Mouse (Mus musculus) inflammation-experienced regulatory T-cells, adult 6 months (primary cell): ENCODE data around the gene Grasp. TPM values are rescaled to one million over a fixed set of nuclear protein-coding genes. Genes with fewer than 3 reads are reported as not detected.

Experiments used
- ATAC-seq: one replicate; pipeline ENCODE4 v1.8.0; 2017
- polyA plus RNA-seq, 3 experiments: library from polyadenylated mRNA; unstranded; fragments of 100-300 nt; shearing (Covaris generic); gene quantifications; one replicate each; pipeline ENCODE4 v1.2.1; 2017

Gene Grasp
- polyA plus RNA-seq, 3 experiments from 2014 or later = 0.18 to 0.50 (median 0.28) TPM

DNA sequence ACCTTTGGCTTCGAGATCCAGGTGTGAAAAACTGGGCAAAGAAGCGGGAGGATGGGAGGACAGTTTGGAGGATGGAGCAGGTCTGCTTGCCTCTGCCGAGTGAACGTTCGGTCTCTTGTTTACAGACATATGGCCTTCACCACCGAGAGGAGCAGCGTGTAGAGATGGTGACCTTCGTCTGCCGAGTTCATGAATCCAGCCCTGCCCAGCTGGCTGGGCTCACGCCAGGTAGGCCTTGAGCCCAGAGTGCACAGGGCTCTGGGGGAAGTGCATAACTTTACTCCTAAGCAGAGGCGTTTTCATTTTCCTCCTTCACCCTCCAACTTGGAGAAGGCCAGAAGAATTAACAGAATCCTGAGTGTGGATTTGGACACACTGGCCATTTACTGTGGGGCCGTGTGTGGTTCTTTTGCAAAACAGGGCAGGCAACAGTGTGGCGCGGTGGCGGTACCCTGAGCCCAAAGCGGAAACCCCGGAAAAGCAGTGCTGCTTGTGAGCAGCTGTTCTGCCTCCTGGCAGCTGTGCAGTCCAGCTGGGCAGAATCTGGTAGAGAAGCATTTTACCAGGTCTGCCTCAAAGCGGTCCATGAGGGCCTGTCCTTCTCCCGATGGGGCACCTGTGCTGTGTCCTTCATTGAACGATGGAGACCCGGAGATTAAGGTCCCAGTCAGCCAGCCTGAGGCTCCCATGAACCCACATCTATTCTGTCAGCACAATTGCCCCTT is 5.0 kb downstream of the Grasp start:
- no peak for ATAC-seq

DNA sequence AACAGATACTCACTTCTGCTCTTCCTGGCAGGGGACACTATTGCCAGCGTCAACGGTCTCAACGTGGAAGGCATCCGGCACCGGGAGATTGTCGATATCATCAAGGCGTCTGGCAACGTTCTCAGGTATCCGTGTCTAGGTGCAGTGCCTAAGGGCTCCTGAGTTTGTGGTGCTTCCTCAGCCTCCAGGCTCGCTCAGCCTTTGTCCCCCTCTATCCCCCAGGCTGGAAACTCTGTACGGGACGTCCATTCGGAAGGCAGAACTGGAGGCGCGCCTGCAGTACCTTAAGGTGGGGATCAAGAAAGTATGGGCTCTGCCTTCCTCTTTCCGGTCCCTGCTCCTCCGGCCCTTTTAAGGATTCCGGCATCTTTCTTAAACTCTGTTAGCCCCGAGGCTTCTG is 6.5 kb downstream of the Grasp start:
- ATAC-seq = no peak

DNA sequence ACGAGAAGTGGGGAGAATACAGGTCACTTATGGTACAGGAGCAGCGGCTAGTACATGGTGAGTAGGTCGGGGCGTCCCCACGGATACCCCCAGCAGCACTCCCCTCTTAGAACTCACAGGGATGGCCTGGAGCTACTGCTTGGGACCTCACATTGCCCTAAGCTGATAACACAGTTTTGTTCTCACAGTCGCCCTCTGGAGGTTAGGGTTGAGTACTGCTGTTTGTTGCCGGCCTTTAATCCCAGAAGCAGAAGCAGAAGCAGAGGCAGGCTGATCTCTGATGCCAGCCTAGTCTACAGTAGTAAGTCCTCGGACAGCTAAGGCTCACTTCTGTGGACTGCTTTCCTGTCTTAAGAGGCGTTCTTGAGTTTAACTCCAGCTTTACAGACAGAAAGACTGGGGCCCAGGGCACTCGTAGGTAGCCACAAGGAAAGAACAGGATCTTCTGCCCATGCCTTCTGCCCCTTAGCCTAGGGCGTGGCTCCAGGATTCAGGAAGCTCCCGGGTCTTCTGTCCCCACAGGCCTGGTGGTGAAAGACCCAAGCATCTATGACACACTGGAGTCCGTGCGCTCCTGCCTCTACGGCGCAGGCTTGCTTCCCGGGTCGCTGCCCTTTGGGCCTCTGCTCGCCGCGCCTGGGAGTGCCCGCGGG is 7.1 kb downstream of the Grasp start:
- peak; percentile 61 for ATAC-seq

DNA sequence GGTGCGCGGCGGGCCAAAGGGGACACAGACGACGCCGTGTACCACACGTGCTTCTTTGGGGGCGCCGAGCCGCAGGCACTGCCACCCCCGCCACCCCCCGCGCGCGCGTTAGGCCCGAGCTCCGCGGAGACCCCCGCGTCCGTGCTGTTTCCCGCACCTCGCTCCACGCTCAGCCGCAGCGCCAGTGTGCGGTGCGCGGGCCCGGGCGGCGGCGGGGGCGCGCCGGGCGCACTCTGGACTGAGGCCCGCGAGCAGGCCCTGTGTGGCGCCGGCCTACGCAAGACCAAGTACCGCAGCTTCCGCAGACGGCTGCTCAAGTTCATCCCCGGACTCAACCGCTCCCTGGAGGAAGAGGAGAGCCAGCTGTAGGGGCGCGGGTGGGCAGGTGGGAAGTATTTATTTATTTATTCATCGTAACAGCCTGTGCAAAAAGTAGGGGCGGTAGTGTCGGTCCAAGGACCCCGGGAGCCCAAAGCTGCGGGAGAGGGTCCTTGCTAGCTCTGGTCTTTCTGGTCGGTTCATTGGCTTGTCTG is 7.7 kb downstream of the Grasp start:
- ATAC-seq = no peak

DNA sequence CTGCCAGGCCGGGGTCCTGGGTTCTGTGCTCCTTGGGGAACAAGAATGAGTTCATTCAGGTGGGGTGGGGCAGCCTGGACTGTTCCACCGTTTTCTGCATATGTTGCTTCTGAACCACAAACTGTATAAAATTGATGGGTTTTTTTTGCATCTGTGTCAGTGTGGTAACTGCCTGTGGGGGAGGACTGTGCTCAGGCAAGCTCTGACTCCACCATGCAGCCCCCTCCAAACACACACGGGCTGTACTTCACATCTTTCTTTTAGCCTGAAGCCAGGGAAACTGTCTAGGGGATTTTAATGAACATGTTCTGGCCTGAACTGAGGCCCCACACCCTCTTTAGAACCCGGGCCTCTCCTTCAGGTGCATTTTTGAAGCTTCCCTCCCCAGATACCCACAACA is 8.6 kb downstream of the Grasp start:
- ATAC-seq = no peak

DNA sequence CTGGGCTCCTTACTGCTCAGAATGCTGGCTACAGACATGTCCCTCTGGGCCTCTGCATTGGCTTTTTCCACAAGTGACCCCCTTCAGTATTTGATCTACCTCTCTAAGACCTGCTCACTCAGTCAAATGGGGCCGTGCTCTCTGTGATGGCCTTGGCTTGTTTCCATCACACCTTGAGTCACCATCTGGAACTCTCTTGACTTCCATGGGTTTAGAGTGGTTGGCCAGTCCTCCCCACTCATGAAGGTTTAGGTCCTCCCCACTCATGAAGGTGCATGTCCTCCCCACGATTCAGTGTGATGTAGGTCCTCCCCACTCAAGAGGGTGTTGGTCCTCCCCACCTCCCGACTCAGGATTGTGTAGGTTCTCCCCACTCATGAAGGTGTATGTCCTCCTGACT is 9.2 kb downstream of the Grasp start:
- ATAC-seq = no peak

DNA sequence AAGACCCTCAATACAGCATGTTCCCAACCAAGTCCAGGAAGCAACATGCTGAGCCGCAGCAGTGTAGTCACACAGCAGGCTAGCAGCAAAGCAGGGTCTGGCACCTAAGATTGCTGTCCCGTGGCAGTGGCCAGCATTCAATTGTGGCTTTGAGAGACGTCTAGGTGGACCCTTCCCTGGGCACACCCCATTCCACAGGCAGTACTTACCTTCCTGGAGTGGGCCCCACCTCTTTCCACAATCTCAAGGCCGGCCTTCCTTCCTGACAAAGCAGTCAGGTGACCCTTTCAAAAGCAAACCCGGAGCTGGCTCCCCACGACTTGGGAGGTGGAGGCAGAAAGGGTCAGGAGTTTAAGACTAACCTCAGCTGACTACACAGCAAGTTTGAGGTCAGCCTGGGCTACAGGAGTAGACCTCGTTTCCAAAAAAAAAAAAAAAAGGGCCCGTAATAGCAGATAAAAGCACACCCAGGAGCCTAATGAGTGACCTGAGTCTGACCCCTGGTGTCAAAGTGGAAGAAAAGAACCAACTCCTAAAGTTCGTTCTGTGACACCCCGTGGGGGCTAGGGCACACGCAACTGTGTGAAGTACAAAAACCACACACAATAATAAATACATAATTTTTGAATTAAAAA is 9.8 kb downstream of the Grasp start:
- ATAC-seq = no peak

DNA sequence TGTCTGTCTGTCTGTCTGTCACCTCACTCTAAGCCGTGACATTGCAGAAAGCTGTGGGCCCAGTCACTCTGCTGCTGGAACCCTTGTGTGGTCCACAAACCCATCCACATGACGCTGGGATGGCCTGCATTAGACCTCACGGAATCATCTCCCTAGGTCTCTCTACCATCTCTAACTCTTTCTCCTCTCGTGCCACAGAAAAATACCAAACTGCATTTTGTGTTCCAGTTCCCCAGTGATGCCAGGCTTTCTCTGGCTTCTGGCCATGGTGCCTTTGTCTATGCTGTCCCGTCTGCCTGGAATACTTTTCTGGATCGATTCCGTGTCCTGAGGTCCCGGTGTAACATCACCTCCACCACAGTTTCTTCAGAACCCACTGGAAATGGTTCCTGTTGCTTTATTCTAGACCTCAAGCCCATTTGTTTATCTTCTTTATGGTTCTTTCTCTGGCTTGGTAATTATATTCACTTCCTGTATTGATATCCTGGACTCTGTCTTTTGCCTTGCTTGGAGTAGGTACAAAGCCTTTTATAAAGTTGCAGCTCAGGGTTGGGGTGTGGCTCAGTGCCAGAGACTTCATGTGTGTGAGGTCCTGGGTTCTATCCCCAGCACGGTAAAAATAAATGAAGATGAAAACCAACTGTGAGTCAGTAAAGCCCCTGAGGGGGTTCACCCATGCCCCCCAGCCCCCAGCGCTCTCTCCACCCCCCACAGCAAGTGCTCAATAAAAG is 10.8 kb downstream of the Grasp start:
- ATAC-seq = no peak

DNA sequence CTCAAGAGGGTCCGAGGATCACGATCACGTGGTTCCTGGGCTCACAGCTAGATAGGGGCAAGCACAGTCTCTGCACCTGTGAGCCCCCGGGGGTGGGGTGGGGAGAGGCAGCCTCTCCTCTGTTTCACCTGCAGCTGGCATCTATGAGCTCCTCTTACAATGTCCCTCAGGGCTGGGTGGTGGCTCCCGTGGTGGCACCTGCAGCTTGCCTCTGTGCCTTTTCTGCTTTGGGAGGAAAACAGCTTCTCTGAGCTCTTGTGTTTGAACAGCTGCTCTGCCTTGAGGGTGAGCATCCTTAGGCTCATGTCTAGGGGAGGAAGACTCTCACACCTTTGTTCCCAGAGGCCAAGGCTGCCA is 11.3 kb downstream of the Grasp start:
- no peak for ATAC-seq

DNA sequence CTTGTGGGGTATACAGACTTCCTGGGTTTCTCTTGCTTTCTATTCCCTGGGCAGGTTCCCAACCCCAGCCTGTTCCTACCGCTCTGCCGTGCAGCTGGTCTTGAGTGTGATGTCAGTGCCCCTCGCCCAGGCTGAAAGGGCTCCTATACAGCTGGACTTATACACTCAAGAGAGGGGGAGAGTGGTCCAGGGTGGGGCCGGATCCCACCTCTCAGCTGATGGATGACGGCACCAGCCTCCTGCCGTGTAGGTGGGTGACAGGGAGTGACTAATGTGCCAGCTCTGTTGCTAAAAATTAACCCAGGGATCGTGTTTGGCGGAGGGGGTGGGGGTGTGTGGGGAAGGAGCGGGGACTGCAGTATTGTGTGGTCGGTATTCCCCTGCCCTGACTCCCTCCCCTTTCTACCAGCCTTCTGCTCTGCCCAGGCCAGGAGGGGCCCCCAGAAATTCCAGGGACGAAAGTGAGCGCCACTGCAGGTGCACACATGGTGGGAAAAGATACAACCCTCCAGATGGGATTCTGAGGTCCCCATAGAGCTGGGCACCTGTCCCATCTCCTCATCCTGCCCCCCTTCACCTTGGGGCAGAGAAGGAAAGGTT is 11.8 kb downstream of the Grasp start:
- no peak for ATAC-seq

DNA sequence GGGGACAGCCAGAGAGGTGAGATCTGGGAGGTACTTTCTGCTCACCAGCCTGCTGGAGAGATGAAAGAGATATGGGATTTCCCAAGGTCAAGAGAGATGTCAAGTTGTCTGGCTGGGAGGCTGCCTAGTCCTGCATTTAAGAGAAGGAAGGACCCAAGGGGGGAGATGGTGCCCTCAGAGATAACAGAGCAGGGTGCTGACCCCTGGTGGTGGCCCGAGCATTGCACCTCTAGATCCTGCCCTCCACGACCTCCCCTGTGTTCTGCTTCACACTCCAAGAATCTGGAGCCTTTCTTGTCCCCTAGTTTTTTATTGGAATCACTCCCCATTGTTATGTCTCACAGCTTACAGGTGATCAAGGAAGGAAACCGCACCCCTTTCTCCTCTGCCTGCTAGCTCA is 12.9 kb downstream of the Grasp start:
- ATAC-seq = peak; percentile 51

DNA sequence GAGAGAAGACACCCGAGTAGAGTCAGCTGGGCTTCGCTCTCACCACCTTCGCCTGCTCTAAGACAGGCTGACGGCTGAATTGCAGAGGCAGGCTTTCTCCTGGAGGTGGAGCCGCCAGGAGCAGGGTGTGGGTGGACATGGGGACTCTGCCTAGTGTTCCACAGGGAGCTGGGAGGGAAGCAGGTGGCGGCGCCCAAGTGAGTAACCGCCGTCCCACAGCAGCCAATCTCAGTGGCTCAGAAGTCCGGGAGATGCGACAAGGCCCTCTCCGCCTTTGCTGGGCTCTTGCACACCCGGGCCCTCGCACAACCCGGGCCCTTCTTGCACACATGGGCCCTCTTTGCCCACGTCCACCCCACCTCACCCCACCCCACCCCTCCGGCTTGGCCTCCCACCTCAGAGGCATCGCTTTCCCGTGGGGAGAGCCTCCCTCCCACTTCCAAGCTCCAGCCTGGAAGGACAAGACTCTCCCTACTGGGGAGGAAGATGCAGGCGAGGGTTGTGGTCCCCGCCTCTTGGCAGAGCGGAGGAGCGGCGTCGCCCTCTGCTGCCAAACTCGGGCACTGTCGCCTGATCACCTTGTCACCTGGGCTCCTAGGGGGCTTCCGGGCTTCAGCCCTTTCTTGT is 15.0 kb downstream of the Grasp start:
- ATAC-seq = peak; percentile 33

DNA sequence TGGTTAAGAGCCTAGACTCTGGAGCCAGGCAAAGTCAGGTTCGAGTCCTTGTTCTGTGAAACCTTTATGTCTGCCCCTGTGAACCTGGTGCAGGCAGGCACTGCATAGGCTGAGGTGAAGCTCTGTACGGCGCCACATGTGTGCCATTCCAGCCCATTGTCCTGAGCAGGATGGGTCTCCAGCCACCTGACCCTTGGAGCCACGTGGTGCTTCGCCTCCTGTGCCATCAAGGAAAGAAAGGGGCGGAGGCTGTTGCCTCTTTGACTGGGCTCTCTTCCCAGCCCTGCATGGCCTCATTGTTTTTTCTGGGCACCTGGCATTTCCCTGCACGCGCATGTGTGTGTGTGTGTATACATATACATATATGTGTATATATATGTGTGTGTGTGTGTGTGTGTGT is 15.8 kb downstream of the Grasp start:
- ATAC-seq = no peak

DNA sequence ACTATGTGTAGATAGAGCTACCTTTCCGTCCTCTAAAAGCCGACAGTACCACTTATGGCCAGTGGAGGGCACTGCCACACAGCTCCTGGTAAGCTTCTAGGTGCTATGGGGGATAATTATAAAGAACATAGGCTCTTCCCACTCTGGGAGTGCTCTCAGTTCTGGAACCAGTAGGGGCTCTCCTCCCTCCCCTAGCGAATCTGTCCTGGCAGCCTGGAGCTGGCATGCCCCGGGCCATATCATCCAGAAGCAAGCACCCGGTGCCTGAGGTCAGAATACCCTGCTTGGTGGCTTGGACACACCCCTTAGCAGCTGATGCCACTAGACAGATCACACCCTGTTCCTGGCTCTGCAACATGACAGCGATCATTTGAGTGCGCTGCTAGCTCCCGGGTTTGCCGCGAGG is 16.8 kb downstream of the Grasp start:
- ATAC-seq = peak; percentile 87

DNA sequence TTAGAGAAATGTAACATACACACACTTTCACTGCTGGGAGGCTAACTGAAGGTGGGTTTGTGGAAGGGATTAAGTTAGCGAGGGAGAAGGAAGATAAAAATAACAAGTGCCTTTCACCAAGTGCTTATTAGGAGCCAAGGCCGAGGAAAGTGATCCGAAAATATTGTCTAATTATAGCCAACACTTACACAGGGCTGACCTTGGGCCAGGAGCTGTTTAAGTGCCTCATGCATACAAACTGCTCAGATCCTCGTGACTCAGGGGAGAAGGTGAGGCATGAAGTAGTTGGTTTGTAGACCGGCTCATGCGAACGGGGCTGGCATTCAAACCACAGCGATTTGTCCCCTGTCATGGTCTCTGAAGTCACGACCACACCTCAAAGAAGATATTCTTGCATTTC is 17.2 kb downstream of the Grasp start:
- no peak for ATAC-seq

DNA sequence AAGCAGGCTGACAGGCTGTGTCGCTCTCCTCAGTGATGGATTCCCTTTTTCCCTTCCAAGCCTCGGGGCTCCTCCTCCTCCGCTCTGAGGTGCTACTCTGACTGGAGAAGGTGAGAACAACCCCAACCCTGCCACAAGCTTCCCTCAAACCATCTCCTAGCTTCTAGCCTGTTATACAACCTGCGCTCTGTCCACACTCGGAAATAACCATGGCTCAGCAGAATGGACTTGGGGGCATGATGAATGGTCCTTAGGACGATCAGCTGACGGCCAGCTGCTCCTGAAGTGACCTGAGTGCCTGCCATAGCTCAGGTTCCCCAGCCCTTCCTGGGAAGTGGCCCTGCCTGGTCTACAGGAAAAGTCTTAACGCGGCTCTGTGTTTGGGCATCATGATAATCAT is 17.9 kb downstream of the Grasp start:
- ATAC-seq = no peak

DNA sequence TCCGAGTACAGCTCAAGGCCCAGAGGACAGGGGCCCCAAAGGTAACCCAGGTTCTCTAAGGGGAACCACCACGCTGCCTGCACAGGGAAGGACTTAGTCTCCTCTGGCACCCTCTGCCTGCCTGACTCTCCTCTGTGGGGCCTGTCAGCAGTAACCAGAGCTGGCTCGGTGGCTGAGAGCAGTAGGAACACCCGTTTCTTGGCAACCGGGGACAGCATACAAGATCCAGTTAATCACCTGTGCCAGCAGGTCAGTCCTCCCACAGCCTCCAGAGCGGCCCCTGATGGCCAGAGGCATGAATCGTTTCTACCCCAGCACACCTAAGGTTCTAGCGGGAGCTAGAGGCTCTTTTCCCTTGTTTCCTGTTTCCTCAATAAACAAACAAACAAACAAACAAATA is 18.7 kb downstream of the Grasp start:
- no peak for ATAC-seq

DNA sequence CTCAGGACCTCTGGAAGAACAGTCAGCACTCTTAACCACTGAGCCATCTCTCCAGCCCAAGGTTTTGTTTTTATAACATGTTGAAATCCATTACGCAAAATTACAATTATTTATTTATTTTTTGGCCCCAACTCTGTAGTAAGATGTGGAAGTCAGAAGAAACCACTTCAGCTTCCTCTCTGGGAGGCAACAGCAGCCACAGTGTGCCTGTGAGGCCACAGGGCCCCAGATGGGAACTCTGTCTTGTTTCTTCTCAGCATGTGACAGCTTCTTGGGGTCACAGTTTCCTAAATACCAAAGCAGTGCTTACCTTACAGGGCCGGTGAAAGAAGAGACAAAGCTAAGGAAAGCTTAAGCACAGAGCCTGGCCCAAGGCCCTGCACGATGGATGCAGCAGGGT is 20.0 kb downstream of the Grasp start:
- ATAC-seq = no peak

DNA sequence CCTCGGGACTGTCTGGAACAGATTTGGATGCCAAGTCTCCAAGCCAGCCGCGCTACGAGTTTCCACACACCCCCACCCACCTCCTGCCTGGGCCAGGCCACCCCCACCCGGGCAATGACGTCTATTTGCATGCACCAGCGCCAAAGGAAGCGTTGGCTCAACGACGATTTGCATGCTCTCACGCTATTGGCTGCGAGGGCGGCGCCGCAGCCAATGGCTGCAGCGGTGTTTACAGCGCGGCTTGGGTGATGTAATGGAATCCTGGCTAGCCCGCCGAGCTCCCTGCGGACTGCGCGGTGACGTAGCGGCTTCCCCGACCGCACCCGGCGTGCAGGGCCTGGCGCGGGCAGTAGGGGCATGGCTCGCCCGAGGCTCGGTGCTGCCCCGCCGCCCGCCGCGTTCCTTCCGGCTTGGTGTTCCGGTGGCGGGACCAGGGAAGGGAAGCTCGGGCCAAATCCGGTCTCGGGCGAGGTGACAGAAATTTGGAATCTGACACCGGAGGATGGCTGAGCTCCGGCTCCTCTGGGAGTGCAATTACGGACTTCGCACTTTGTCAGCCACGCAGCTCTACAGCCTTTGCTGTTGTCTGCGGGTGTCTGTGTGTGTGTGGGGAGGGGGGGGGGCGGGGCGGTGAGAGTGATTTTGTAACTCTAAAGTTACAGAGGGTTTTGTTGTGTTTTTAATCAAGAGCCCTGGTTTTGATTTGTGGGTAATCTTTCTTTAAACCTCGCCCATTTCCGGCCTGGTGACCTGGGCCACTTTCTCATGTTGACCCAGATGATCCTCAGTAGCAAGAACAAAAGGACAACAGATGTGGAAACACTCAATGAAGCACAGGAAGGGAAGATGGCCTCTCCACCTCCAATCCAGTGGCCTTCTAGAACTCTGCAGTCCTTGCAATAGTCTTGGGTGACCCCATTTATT is 22.5 kb downstream of the Grasp start:
- peak; percentile 95 for ATAC-seq

DNA sequence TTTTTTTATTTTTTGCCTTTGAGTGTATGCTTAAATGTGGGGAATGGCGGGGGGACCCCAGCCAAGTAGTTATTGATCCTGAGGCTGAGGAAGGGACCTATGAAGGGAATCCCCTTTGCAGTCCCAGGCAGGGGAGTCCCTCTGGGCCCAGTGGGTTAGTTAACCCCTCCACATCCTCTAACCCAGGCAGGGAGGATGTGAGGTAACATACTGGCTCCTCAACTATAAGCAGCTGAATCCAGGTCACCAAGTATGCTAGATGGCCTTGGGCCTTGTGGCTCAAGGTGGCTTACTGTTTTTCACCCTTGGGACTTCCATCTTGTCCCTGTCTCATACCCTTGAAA is 23.1 kb downstream of the Grasp start:
- peak; percentile 25 for ATAC-seq

DNA sequence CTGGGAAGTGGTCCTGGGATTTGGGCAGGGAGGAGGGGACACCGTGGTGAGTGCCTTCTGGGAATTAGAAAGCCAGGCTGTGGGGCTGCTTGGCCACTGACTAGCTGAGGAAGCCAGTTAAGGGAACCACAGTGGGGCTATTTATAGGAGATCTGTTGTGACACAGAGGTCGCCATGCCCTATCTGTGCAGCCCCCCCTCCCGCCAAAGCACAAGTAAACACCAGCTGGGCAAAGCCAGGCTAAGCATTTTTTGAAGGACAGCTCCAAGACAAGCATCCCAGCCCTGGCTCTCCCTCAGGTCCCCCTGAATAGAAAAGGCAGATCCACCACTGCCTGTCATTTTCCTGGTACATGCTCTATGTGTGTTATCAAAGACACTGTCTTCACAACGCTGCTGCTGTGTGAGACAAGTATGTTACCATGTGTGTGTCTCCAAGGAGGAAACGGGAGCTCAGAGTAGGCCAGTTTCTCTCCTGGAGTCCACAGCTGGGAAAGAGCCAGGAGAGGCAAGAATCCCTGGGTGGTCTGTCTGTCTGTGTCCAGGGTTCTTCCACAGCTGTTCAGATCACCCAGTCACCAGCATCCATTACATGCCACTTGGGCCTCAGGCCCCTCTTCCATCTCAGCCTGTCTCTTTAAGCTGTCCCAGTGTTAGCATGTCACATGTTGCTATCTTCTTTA is 24.2 kb downstream of the Grasp start:
- no peak for ATAC-seq
